Mouse (Mus musculus) G1E (cell line): ENCODE data around the gene Abcb5. TPM values are rescaled to one million over a fixed set of nuclear protein-coding genes. Genes with fewer than 3 reads are reported as not detected.

Experiments
- ATAC-seq: 2 replicates; pipeline ENCODE4 v1.8.0; 2016; ENCODE audit warnings: mild to moderate bottlenecking; ENCODE audit not compliant: insufficient number of reproducible peaks, poor library complexity, low FRiP score, severe bottlenecking; ENCODE audit errors: extremely low read depth
- DNase-seq: peaks from one replicate; pipeline ENCODE4 v3.0.0; 2012; ENCODE audit warnings: low spot score
- H3K27me3 ChIP-seq: 2 replicates; pipeline ENCODE4 v1.6.1; 2012; ENCODE audit warnings: mild to moderate bottlenecking, low read length, inconsistent platforms; ENCODE audit not compliant: insufficient read depth
- H3K36me3 ChIP-seq: replicated peaks from 2 replicates; pipeline ENCODE3; 2012; ENCODE audit warnings: mild to moderate bottlenecking, inconsistent platforms
- H3K4me1 ChIP-seq: 2 replicates; pipeline ENCODE4 v1.6.1; 2012; ENCODE audit warnings: low read depth, low read length, inconsistent platforms, mixed read lengths; ENCODE audit not compliant: insufficient read depth
- H3K4me3 ChIP-seq: 2 replicates; pipeline ENCODE4 v1.5.1; 2012; ENCODE audit warnings: low read depth, mild to moderate bottlenecking, inconsistent platforms, low read length, moderate library complexity, mixed read lengths
- H3K9me3 ChIP-seq: replicated peaks from 2 replicates; pipeline ENCODE4 v1.6.1; 2012; ENCODE audit warnings: inconsistent platforms
- CTCF ChIP-seq: IDR thresholded peaks from 2 replicates; pipeline ENCODE4 v1.5.1; 2012; ENCODE audit warnings: low read depth, low read length, inconsistent platforms, mixed read lengths
- GATA1 ChIP-seq: IDR thresholded peaks from 2 replicates; pipeline ENCODE4 v1.6.1; 2012; ENCODE audit warnings: borderline replicate concordance, low read length, inconsistent platforms, mixed read lengths
- GATA2 ChIP-seq: IDR thresholded peaks from 2 replicates; pipeline ENCODE4 v1.6.1; 2012; ENCODE audit warnings: low read depth, low read length, inconsistent platforms, borderline replicate concordance
- POLR2AphosphoS5 ChIP-seq: IDR thresholded peaks from 2 replicates; pipeline ENCODE4 v1.6.1; 2012; ENCODE audit warnings: low read depth, low read length, inconsistent platforms; ENCODE audit not compliant: insufficient replicate concordance
- TAL1 ChIP-seq: conservative IDR thresholded peaks from 2 replicates; pipeline ENCODE4 v1.6.1; 2012; ENCODE audit warnings: low read depth, low read length, inconsistent platforms, mixed read lengths
- polyA plus RNA-seq: library from polyadenylated mRNA; stranded (reverse); fragments of >175 nt; gene quantifications from 2 replicates; pipeline ENCODE4 v1.2.3, GENCODE M21; 2012
- total RNA-seq, 2 experiments: library from RNA; stranded (forward) in 1 of 2; stranded (reverse) in 1 of 2; fragments of 200-1000 nt in 1 of 2; fragments of >200 nt in 1 of 2; fragmentation: Nextera tagmentation in 1 of 2; gene quantifications; 2 replicates each; pipeline ENCODE4 v1.2.3; 2014 to 2017

The Abcb5 gene
- total and polyA plus RNA-seq, 3 experiments: 0.11 TPM; not detected in 2

DNA sequence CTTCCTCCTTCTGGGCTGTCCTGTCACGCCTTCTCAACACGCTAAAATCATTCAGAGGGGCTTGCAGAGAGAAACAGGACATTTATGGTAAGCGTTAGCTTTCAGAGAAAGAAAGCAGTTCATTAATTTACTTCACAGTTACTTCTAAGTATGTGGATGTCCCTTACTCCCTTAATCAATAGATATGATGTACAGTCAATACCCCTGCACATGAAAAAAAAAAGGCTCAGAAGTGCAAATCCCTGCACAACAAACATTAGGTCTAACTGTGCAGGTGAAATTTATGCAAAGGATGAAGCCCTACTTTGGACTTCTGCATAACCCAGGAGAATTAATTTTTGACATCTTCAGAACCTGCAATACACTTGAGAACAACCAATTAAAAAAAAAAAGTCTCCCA is 120.9 kb downstream of the Abcb5 start:
- no peaks in the 10 kb centered on the region for H3K36me3 ChIP-seq
- no peak for TF ChIP-seq GATA2
- no peak for ATAC-seq
- no peak overlapping the region for H3K4me3 ChIP-seq
- no peaks in the 10 kb centered on the region for H3K4me1 ChIP-seq
- peaks cover 19% of the 10 kb centered on the region for H3K27me3 ChIP-seq
- H3K9me3 ChIP-seq: peaks cover 29% of the 10 kb centered on the region
- DNase-seq: no peak

DNA sequence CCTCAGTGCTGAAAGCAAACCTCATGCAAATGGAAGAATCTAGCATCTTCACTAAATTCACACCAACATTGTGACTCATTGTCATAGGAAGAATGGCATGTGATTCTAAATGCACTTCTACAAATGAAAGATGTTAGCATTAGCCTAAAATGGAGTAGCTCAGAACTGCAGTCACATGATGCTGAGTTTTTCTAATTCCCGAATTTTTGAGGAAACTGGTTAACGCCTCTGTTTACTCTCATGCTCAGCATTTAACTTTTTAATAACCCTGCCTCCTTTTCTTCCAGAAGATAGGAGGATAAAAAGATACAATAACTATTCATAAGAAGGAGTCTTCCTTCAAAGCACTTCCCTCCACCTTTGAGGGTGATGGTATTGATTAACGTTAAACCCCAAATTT is 121.4 kb downstream of the Abcb5 start:
- H3K36me3 ChIP-seq: no peaks in the 10 kb centered on the region
- TF ChIP-seq GATA2 (no peak), TAL1 (no peak), GATA1 (no peak), CTCF (no peak), POLR2AphosphoS5 (no peak)
- DNase-seq: no peak
- peaks cover 17% of the 10 kb centered on the region for H3K27me3 ChIP-seq
- H3K4me1 ChIP-seq: no peaks in the 10 kb centered on the region
- H3K9me3 ChIP-seq: peaks cover 25% of the 10 kb centered on the region
- ATAC-seq: no peak
- no peak overlapping the region for H3K4me3 ChIP-seq

DNA sequence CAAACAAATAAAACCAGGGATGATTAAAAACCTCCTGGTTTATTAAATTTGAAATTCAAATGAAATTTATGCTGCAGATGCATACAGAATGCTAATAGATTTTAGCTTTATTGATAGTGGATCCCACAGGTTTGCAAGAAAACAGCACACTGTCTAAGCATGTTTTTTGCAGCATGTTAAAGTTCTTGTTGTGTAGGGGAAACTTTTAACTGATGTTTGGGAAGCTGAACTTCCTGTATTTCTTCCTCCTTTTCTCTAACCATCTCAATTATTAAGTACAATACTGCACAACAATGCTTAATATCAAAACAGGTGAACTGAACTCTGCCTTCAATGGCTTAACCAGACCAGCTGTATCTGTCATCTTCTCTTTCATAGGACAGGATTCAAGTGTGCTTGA is 122.1 kb downstream of the Abcb5 start:
- Histone ChIP-seq H3K27me3 (peaks cover 14% of the 10 kb centered on the region), H3K36me3 (no peaks in the 10 kb centered on the region), H3K4me3 (no peak overlapping the region), H3K4me1 (no peaks in the 10 kb centered on the region), H3K9me3 (peaks cover 18% of the 10 kb centered on the region)
- no peak for DNase-seq
- ATAC-seq: no peak
- TF ChIP-seq POLR2AphosphoS5 (no peak), GATA2 (no peak), TAL1 (no peak), GATA1 (no peak), CTCF (no peak)

DNA sequence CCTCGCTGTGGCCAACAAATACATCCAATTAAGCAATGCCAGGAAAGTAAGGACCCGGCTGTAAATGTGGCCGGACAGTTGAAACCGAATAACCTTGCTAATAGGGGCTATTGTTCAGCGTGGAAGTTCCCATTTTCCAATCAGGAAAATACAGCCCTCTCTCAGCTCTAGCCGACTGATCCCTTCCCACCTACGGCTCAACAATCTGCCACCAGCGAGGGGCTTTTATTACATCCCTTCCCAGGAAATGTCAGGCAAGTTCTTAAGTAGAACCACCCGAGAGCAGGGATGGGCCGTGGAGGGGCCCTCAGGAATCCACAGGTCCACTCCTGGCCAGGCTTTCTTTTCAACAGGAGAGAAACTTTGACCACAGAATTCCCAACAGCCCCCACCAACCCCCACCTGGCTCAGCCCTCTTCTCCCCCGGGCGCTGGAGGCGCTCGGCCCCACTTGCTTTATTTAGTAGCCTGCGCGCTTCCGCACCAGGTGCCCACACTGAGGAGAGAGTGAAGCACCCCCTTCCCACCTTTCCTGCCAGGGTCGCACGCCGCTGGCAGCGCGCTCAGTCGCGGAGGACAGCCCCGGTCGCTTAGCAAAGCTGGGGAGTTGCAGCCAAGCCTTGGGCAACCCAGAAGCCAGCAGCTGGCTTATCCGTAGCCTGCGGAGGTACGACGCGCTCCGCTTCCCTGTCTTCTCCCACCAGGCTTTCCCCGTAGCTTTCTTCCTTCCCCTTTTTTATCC is 123.4 kb downstream of the Abcb5 start:
- Histone ChIP-seq H3K4me3 (no peak overlapping the region), H3K27me3 (peaks cover 18% of the 10 kb centered on the region), H3K36me3 (no peaks in the 10 kb centered on the region), H3K9me3 (peaks cover 6% of the 10 kb centered on the region), H3K4me1 (no peaks in the 10 kb centered on the region)
- ATAC-seq: no peak
- TF ChIP-seq GATA1 (no peak), CTCF (no peak), TAL1 (no peak), GATA2 (no peak), POLR2AphosphoS5 (no peak)
- no peak for DNase-seq

GRCm38 (mm10) chr12:118841971-118842550 is 124.2 kb downstream of the Abcb5 start:
- Histone ChIP-seq H3K36me3 (no peaks in the 10 kb centered on the region), H3K9me3 (peaks cover 6% of the 10 kb centered on the region), H3K4me3 (no peak overlapping the region), H3K27me3 (peaks cover 24% of the 10 kb centered on the region), H3K4me1 (no peaks in the 10 kb centered on the region)
- no peak for ATAC-seq
- TF ChIP-seq POLR2AphosphoS5 (no peak), CTCF (no peak), TAL1 (no peak), GATA2 (no peak), GATA1 (no peak)
- no peak for DNase-seq

- DNase-seq (no peak), ATAC-seq (no peak)
- no peaks in the 10 kb centered on the region for H3K36me3 ChIP-seq
- no peak for TF ChIP-seq GATA1
- no peak for TF ChIP-seq POLR2AphosphoS5
- TF ChIP-seq TAL1: no peak
- TF ChIP-seq GATA2: no peak
- TF ChIP-seq CTCF: no peak
- H3K4me3 ChIP-seq: no peak overlapping the region
- peaks cover 2% of the 10 kb centered on the region; the same call in 1 of the 2 replicates for H3K9me3 ChIP-seq
- H3K27me3 ChIP-seq: peaks cover 24% of the 10 kb centered on the region
- H3K4me1 ChIP-seq: no peaks in the 10 kb centered on the region
Observed at GRCm38 (mm10) chr12:118841381-118841922, 124.8 kb downstream of the Abcb5 start.
